Mouse (Mus musculus): Measurements from ENCODE around the gene Anapc2. TPM values are rescaled to one million over a fixed set of nuclear protein-coding genes. Genes with fewer than 3 reads are reported as not detected.

The Anapc2 gene
- total RNA-seq, 2 experiments from 2014 or later = 85.1 to 86.5 TPM

Other genes starting within 250 kb of the Anapc2 start
- gene Nsmf, start 218.1 kb upstream of the Anapc2 start, total RNA-seq (2021) = 100 to 1,000 TPM; 985 to 995 TPM
- not detected for gene Entpd8, start 192.2 kb upstream of the Anapc2 start, total RNA-seq (2021)
- not detected for gene Noxa1, start 177.3 kb upstream of the Anapc2 start, total RNA-seq (2021)
- gene Nrarp, start 91.7 kb upstream of the Anapc2 start, total RNA-seq (2021) = 10 to 100 TPM; 27.5 to 35.7 TPM
- 1 to 10 TPM; 1.5 TPM for gene Tor4a, start 75.6 kb upstream of the Anapc2 start, total RNA-seq (2021)
- gene Nelfb, start 61.0 kb upstream of the Anapc2 start, total RNA-seq (2021) = 10 to 100 TPM; 55.8 to 58.9 TPM
- under 1 TPM in 1 of 2 experiments, not detected in 1; 0.32 TPM for gene Stpg3, start 57.8 kb upstream of the Anapc2 start, total RNA-seq (2021)
- under 1 TPM in 1 of 2 experiments, not detected in 1; 0.59 TPM for gene Fam166a, start 53.7 kb upstream of the Anapc2 start, total RNA-seq (2021)
- 100 to 1,000 TPM; 330 to 361 TPM for gene Tubb4b, start 47.8 kb upstream of the Anapc2 start, total RNA-seq (2021)
- not detected for gene Slc34a3, start 38.1 kb upstream of the Anapc2 start, total RNA-seq (2021)
- gene Rnf224, start 35.7 kb upstream of the Anapc2 start, total RNA-seq (2021) = not detected
- 100 to 1,000 TPM; 230 to 231 TPM for gene Rnf208, start 30.2 kb upstream of the Anapc2 start, total RNA-seq (2021)
- gene Cysrt1, start 30.0 kb upstream of the Anapc2 start, total RNA-seq (2021) = under 1 TPM in 1 of 2 experiments, not detected in 1; 0.79 TPM
- 1 to 10 TPM; 3.3 to 5.2 TPM for gene AL732309.1, start 25.6 kb upstream of the Anapc2 start, total RNA-seq (2021)
- gene Tmem203, start 17.0 kb upstream of the Anapc2 start, total RNA-seq (2021) = 10 to 100 TPM; 38.1 to 40.5 TPM
- gene Tprn, start 9.9 kb upstream of the Anapc2 start, total RNA-seq (2021) = 10 to 100 TPM; 27.0 to 29.4 TPM
- gene Ssna1, start within 50 bp of the Anapc2 start, total RNA-seq (2021) = 10 to 100 TPM; 69.2 to 71.6 TPM
- gene Tmem210, start 15.7 kb downstream of the Anapc2 start, total RNA-seq (2021) = not detected
- gene Lrrc26, start 17.4 kb downstream of the Anapc2 start, total RNA-seq (2021) = not detected
- gene Grin1, start 46.7 kb downstream of the Anapc2 start, total RNA-seq (2021) = 100 to 1,000 TPM; 405 to 487 TPM
- 10 to 100 TPM; 53.7 to 56.1 TPM for gene Man1b1, start 59.9 kb downstream of the Anapc2 start, total RNA-seq (2021)
- 10 to 100 TPM; 30.7 to 31.7 TPM for gene Dpp7, start 83.9 kb downstream of the Anapc2 start, total RNA-seq (2021)
- 10 to 100 TPM; 14.2 to 14.3 TPM for gene Uap1l1, start 93.2 kb downstream of the Anapc2 start, total RNA-seq (2021)
- gene Sapcd2, start 99.8 kb downstream of the Anapc2 start, total RNA-seq (2021) = 1 to 10 TPM; 5.8 to 6.0 TPM
- 10 to 100 TPM; 15.3 to 18.0 TPM for gene Entpd2, start 123.4 kb downstream of the Anapc2 start, total RNA-seq (2021)
- 100 to 1,000 TPM; 427 to 450 TPM for gene Npdc1, start 126.9 kb downstream of the Anapc2 start, total RNA-seq (2021)
- under 1 TPM; 0.12 to 0.49 TPM for gene Fut7, start 150.8 kb downstream of the Anapc2 start, total RNA-seq (2021)
- gene Abca2, start 156.2 kb downstream of the Anapc2 start, total RNA-seq (2021) = 100 to 1,000 TPM; 160 to 172 TPM
- under 1 TPM; 0.47 to 0.73 TPM for gene Clic3, start 184.4 kb downstream of the Anapc2 start, total RNA-seq (2021)
- gene Paxx, start 188.6 kb downstream of the Anapc2 start, total RNA-seq (2021) = 10 to 100 TPM; 56.6 to 58.9 TPM
- 100 to 1,000 TPM; 329 to 404 TPM for gene Ptgds, start 197.6 kb downstream of the Anapc2 start, total RNA-seq (2021)
- gene Lcn12, start 221.4 kb downstream of the Anapc2 start, total RNA-seq (2021) = not detected
- gene Fbxw5, start 228.3 kb downstream of the Anapc2 start, total RNA-seq (2021) = 100 to 1,000 TPM; 114 to 131 TPM
- gene C8g, start 229.2 kb downstream of the Anapc2 start, total RNA-seq (2021) = 1 to 10 TPM in 1 of 2 experiments, under 1 TPM in 1; 0.87 to 1.1 TPM

Data from layer of hippocampus, postnatal 25 days (tissue).